Mouse (Mus musculus) adrenal gland, postnatal 10 days (tissue): Measurements from ENCODE around the gene Ptgr1. TPM values are rescaled to one million over a fixed set of nuclear protein-coding genes. Genes with fewer than 3 reads are reported as not detected.

Source experiments
- DNase-seq: peaks from one replicate; pipeline ENCODE4 v3.0.0; 2021; ENCODE audit warnings: mixed read lengths
- long read RNA-seq, 2 experiments: library from polyadenylated mRNA; stranded (forward); transcript quantifications; one replicate each; pipeline ENCODE4 v2.0.0; 2021
- total RNA-seq, 2 experiments: library from RNA; stranded (reverse); gene quantifications; 2 replicates each; pipeline ENCODE4 v1.2.3; 2021

Ptgr1 gene
- 10 to 100 TPM; 15.9 to 16.9 TPM for total RNA-seq
- long read RNA-seq, experiment 1, transcript Ptgr1-201 (10 exons, 2,296 nt), result major isoform, 25 of 32 reads
- long read RNA-seq, experiment 1, partial matches to known transcripts, result 2 of 32 reads
- long read RNA-seq, experiment 1, other reads (novel, unspliced or antisense), result 5 of 32 reads
- long read RNA-seq, experiment 2, transcript Ptgr1-201 (10 exons, 2,296 nt), result major isoform, 20 of 28 reads
- long read RNA-seq, experiment 2, partial matches to known transcripts, result 3 of 28 reads
- long read RNA-seq, experiment 2, other reads (novel, unspliced or antisense), result 5 of 28 reads

DNA sequence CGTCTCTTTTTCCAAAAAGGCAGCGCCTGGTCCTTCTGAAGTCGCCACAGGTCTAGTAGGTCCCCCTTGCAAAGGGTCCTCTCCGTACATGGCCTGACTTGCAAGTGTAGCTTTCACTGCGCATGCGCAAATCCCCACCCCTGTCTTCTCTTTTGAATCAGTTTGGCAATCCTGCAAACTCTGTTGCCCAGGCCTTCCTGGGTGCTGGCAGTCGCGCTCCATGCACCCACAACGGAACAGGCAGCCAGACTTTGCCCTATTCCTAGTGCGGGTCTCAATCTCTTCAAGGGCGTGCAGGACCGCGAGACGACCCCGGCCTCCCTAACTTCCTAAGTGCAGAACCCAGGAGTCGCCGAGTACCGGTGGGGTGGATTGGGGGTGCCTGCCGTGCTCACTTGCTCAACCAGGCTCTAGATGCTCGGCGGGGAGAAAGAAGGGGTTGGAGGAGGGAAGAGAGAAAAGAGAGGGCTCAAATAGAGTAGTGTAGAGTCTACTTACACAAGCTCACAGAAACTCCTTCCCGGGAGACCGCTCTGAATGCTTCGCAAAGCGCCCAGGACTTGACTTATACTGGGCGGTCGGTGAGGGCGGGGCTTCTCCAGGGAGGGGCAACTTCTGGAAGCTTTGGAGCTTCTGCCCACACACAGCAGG lies at the start of gene Ptgr1:
Gene Ptgr1, minus strand, starts transcription at position 580 of the 651 bp plus-strand sequence.
- peak; percentile 89 for DNase-seq

- DNase-seq, result no peak
These were observed 48.9 kb upstream of the Ptgr1 start for GRCm38 (mm10) chr4:59035786-59036350.

- DNase-seq, result peak; percentile 84
These were observed 48.2 kb upstream of the Ptgr1 start, which contains the start of gene Gng10 for GRCm38 (mm10) chr4:59034918-59035785. TSS of gene Gng10 (plus strand) at chr4:59035088.

DNA sequence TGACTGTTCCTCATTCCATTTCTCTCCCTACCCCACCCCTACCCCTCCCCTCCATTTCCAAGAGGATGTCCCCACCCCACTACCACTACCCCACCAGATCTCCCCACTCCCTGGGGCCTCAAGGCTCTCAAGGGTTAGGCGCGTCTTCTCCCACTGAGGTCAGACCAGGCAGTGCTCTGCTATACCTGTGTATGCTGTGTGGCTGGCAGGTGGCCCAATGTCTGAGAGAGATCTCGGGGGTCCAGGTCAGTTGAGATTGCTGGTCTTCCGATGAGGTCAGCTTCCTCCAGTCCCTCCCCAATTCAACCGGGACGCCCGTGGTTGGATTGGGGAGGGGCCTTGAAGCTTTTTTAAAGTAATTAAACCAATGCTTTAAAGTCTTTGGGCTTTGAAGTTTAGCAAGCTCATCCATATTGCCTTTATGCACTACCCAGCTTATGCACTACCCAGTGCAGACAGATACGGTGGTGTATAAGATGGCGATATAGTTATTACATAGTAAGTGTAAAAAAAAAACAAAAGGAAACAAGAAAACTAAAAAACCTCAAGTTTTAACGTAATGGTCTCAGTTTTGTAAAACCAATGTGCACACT lies 47.5 kb upstream of the Ptgr1 start:
- peak; percentile 12 for DNase-seq

DNA sequence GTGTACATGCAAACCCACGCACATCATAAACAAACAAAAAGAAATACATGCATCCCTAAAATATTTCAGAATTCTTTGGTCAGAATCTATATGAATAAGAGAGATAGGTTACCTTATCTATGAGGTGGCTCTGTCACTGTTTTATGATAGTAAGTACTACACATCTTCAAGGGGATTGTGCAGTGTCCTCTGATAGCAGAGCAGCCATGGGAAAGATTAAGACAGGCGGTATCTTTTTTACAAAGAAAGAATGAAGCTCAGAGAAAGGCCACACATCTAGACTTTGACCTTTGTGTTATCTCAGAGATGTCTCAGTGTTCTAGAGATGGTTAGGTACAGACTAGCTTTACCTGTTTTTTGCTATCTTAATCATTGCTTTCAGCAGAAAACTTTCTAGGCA lies 30.0 kb upstream of the Ptgr1 start:
- DNase-seq, result no peak

DNA sequence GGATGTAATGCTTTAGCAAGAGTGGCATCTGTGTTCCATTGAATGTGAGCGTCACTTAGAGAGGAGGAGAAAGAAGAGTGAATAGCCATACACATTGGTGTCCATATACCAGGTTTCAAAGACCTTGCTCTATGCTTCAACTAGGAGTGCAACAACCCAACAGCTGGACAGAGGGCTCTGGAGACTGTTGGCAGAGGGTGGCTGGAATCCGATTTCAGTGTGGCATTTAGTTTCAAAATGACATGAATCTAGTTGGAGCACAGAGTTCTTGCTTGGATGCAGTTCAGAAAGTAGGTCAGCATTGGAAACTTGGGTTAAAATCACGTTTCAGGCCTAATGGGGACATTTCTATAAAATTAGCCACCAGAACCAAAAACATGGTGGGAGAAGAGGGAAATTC lies 28.3 kb upstream of the Ptgr1 start:
- DNase-seq, result no peak

DNA sequence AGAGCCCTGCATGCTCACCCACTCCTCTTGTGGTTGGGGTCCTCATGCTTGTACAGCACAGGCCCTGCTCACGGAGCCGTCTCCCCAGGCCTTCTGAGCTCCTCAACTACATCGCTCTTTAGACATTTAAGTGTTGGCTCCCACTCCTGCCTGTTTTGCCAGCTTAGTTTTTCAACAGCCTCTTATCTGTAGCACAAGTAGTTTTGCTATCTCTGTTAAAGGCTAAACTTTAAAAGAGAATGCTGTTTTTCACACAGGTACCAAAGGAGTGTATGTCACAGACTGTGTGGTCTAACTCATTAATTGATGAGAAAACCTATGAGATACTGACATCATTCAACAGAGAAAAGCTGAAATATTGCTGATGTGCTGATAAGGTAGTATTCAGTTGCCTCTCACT lies 24.5 kb upstream of the Ptgr1 start:
- no peak for DNase-seq

DNA sequence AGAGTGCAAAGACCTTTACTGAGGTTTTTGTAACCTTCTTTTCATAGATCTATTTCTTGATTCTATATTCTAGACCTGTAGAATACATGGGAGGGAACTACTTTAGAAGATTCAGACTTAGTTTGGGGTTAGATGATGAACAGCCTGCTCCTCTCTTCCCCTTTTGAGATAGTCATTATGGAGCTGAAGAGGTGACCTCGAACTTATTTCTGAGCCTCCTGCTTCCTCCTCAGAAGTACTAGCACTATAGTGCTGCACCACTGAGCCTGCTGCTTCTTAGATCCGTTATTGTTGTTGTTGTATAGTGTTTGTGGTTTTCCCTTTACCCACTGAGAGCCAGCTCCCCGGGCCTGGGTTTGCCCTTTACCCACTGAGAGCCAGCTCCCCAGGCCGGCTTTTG lies 22.8 kb upstream of the Ptgr1 start:
- no peak for DNase-seq

DNA sequence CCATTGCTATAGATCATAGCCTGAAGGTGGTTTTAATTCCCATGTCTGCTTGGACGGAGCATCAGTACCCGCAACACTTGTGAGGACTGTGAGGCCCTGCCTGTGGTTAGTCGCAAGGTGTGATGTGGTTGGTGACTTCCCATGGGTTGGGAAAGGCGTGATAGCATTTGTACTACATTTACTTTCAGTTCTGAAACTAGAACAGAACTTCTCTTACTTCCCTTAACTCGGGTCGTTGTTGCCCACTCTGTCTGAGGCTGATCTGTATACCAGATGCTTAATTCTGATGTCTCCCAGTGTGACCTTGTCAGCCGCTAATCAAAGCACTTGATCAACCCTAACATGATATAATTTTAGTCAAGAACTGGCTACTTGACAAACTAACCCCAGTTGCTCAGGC lies 22.3 kb upstream of the Ptgr1 start:
- DNase-seq, result no peak

GRCm38 (mm10) chr4:59007974-59008373 lies 21.1 kb upstream of the Ptgr1 start:
- no peak for DNase-seq

- DNase-seq, result peak; percentile 29
These were observed 20.1 kb upstream of the Ptgr1 start for GRCm38 (mm10) chr4:59007016-59007415.

DNA sequence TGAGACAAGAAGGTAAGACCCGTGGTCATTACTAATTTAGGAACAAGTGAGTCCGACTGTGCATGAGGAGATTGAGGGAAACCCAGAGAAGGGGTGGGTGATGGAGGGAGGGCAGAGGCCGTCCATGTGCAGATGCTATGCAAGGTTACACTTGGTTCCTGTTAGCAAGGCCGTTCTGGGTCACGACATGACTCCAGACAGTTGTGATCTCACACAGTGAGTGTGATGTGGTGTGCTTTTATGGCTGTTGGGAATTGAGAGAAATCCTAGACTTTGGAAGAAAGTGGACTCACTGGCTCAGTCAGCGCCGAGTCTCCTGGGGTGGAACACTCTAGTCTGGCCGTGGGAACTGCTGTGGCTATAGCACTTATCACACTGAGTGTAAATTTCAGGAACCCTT lies 19.3 kb upstream of the Ptgr1 start:
- DNase-seq, result no peak

DNA sequence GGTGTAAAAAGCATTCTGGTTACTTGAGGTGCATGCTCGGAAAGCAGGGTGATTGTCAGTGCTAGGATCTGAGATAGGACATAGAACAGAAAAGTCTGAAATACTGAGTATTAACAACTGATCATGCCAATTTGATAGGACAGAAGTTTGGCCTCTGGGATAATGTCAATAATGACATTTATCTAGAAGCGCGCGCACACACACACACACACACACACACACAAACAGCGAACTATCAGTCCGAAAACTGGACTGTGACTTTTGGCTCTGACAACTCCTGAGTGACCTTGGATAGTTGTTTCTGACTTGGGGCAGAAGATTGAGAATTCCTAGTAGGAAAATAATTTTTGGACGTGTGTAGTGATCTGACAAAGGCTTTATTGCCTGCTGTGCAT lies 16.9 kb upstream of the Ptgr1 start:
- DNase-seq, result peak; percentile 36

DNA sequence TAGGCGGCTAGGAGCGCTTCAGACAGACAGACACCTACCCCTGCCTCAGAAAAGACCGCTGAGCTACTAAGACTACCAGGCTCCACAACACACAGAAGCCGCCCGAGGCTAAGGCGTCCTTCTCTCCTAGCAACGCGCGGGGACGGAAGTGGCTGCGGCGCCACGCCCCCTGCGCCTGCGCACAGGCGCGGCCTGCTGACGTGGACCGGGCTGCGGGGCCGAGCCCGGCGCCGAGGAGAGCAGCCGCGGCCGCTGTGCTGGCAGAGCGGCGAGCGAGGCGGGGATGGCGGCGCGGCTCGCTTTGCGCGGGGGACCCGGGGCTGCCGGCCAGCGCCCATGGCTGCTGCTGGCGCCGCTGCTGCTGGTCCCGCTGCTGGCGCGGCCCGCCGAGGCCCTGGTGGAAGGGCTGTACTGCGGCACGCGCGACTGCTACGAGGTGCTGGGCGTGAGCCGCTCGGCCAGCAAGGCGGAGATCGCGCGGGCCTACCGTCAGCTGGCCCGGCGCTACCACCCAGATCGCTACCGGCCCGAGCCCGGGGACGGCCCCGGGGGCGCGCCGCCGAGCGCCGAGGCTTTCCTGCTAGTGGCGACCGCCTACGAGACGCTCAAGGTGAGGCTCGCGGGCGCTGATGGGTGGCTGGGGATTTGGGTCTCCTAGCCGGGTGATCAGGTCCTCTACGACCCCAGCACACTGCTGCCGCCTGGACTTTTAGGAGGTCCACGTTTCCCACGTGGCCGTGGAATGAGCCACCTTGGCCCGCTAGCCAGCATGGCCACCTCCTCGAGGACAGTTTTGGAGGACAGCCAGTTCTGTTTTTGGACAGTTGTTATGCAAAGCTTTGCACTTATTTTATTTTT lies 16.3 kb upstream of the Ptgr1 start, which contains the start of gene Gm20503:
Gene Gm20503, plus strand, starts transcription at position 263 of the 858 bp plus-strand sequence.
- DNase-seq, result peak; percentile 96

DNA sequence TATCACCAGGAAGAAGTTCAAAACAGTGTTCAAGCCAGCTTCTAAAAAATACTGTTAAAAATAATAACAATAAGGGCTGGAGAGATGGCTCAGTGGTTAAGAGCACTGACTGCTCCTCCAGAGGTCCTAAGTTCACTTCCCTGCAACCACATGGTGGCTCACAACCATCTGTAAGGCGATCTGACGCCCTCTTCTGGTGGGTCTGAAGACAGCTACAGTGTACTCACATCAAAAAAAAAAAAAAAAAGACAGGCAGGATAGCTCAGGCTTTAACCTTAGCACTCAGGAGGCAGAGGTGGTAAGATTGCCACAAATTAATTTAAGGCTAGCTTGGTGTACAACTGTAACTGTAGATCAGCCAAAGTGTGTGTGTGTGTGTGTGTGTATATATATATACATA lies 13.7 kb upstream of the Ptgr1 start:
- DNase-seq, result peak; percentile 47

GRCm38 (mm10) chr4:58999686-59000085 lies 12.8 kb upstream of the Ptgr1 start:
- peak; percentile 83 for DNase-seq

GRCm38 (mm10) chr4:58998688-58999087 lies 11.8 kb upstream of the Ptgr1 start:
- no peak for DNase-seq

GRCm38 (mm10) chr4:58997081-58997480 lies 10.2 kb upstream of the Ptgr1 start:
- DNase-seq, result peak; percentile 34

- peak; percentile 33 for DNase-seq
These were observed 8.4 kb upstream of the Ptgr1 start for GRCm38 (mm10) chr4:58995251-58995693.

GRCm38 (mm10) chr4:58994762-58995161 lies 7.8 kb upstream of the Ptgr1 start, which contains the start of gene Dnajc25:
TSS of gene Dnajc25 (plus strand) at chr4:58995062.
- DNase-seq, result no peak

- no peak for DNase-seq
These were observed 5.3 kb upstream of the Ptgr1 start for GRCm38 (mm10) chr4:58992195-58992594.
